Mouse (Mus musculus) olfactory bulb, adult 2 months (tissue): ENCODE measurements around the gene Umad1.

Experiments used
- CTCF ChIP-seq: fragments of 200-500 bp; IDR thresholded peaks from 2 replicates; pipeline ENCODE4 v1.5.1; 2012; ENCODE audit warnings: low read depth, mild to moderate bottlenecking, low read length, moderate library complexity; ENCODE audit not compliant: insufficient read depth
- POLR2A ChIP-seq: fragments of 200-500 bp; IDR thresholded peaks from 2 replicates; pipeline ENCODE4 v1.6.1; 2012; ENCODE audit warnings: mild to moderate bottlenecking, low read depth, low read length, moderate library complexity; ENCODE audit not compliant: insufficient read depth

DNA sequence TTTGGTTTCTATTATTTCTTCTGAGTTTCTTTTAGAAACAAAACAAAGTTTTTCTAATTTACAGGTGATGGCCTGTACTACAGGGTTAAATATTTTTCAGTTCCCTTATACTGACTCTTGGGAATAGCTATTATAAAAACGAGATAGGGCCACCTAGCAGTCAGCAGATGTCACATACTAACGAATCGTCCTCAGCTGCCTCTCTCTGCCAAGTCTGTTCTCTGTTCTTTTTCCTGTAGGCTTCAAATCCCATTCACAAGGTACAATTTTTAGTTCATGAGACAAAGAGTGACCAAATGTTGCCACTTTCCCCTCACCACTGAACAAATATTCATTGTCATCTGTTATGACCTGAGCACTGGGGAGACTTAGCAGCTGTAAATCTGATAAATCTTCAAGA, 244.9 kb downstream of the Umad1 start:
- no peak for TF ChIP-seq CTCF
- TF ChIP-seq POLR2A, result no peak
